Mouse (Mus musculus): ENCODE measurements around the gene Gpd2. TPM values are rescaled to one million over a fixed set of nuclear protein-coding genes. Genes with fewer than 3 reads are reported as not detected.

The Gpd2 gene
- polyA plus RNA-seq, 1 experiment from 2014 or later: 27.6 TPM

DNA sequence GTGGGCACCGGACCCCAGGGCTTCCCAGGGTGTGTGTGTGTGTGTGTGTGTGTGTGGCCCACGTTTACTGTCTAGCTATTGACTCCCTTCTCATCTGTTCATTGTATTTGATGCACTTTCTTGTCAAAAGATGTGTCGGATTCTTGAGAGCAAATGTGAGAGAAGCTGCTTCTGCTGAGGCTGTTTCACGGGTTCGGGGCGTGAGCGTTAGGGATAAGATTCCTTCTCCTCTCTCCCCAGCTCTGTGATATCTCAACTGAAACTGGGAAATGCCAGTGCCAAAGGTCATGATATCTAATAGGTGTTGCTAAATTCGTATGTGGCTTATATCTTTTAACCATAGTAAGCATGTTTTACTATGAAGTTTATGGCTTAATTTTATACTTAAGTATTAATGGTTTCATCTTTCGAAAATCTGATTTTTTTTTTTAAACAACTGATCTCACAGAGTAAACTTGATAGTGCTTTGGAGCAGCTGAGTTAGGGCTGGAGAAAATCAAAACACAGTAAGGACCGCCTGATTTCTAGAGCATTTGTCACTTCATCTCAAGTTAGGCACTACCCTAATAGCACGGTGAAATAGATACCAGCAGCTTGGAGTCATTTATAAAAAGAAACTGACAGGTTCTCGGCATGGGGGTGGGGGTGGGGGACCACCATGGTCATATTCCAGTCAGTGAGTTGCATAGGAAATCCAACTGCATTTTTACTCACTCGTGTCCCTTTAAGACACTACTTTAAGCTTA, 32.4 kb downstream of the Gpd2 start:
- H3K36me3 ChIP-seq: no peaks in the 10 kb centered on the region
- H3K4me3 ChIP-seq: no peak overlapping the region
- peaks cover 12% of the 10 kb centered on the region for H3K4me1 ChIP-seq
- no peaks in the 10 kb centered on the region for H3K27me3 ChIP-seq
- no peak overlapping the region for H3K9ac ChIP-seq (replicated peaks)
- no peak overlapping the region for H3K27ac ChIP-seq (replicated peaks)
- WGBS: 76% methylated on average over 13 of the region's 13 CpGs
- no peak overlapping the region for H3K4me2 ChIP-seq (replicated peaks)
- no peaks in the 10 kb centered on the region for H3K9me3 ChIP-seq
- no peak for ATAC-seq (replicated peaks)

DNA sequence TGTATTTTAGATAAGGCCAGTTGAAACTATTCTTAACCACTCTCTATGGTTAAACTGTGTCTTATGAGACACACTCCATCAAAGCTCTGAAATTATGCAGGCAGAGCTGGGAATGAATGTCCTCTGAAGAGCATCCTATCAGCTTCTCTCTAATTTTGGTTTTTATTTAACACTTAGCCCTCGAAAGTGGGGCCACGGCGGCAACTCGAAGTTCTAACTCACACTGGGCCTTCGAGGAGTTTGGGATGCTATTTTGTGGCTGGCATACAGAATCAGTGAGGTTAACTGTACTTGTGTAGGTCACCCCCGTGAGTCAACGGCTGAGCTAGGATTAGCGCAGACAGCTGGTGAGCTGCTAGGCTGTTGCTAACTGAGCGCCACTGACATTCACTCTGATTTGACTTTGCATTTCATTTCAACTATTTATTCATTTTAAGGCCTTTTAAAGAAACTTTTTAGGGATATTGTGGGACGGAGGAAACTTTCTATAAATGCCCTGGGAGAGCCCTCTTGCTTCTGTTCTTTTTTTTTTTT, 42.8 kb downstream of the Gpd2 start:
- WGBS: 85% methylated on average over 10 of the region's 10 CpGs
- Histone ChIP-seq H3K4me3 (no peak overlapping the region), H3K27ac (replicated peaks) (no peak overlapping the region), H3K36me3 (no peaks in the 10 kb centered on the region), H3K27me3 (no peaks in the 10 kb centered on the region), H3K9me3 (no peaks in the 10 kb centered on the region), H3K4me2 (replicated peaks) (no peak overlapping the region), H3K9ac (replicated peaks) (no peak overlapping the region), H3K4me1 (peaks cover 17% of the 10 kb centered on the region)
- no peak for ATAC-seq (replicated peaks)

DNA sequence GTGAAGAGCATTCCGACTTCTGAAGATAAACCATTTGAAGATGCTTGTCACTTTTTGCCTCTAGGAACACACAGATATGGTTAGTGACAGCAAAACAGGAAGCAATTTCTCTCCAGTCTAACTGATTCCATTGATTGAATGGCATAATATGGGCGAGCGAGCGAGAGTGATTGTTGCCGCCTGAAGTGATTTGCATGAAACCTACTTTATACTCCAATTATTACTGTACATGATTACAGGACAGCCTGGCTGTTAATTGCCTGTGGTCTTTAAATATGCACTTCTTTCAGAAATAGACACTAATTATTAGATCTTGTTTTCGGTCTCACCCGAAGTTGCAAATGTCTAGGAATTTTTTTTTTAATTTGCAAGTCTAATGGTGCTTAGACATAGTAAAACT, 46.4 kb downstream of the Gpd2 start:
- Histone ChIP-seq H3K9ac (replicated peaks) (no peak overlapping the region), H3K4me2 (replicated peaks) (peak overlapping the region; percentile 34), H3K9me3 (no peaks in the 10 kb centered on the region), H3K27ac (replicated peaks) (0 out of 2 replicates have a peak overlapping the region, but pooled peaks have one; percentile 43), H3K27me3 (no peaks in the 10 kb centered on the region), H3K36me3 (no peaks in the 10 kb centered on the region), H3K4me1 (peaks cover 17% of the 10 kb centered on the region), H3K4me3 (0 out of 2 replicates have a peak overlapping the region, but pooled peaks have one; percentile 5)
- 27% methylated on average over 7 of the region's 7 CpGs for WGBS
- peak; percentile 86 for ATAC-seq (replicated peaks)

DNA sequence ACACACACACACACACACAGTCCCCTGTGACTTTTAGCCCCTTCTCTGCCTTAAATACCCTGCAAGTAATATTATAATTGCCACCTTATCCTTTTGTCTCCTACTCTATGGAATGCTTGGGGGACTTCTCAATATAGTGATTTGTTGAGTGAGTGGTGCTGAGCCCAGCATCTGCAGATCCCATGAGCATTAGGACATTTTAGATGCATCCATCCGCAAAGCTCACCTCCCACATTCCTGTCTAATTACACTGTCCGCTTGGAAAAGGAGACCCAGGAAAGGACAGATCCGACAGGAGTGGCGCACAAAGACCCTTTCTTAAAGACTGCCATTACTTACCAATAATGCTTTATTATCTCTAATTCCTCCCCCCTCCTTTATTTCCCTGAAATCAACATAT, 47.8 kb downstream of the Gpd2 start:
- H3K9ac ChIP-seq (replicated peaks): no peak overlapping the region
- no peak overlapping the region for H3K4me2 ChIP-seq (replicated peaks)
- no peaks in the 10 kb centered on the region for H3K36me3 ChIP-seq
- H3K4me1 ChIP-seq: peaks cover 17% of the 10 kb centered on the region
- no peaks in the 10 kb centered on the region for H3K9me3 ChIP-seq
- no peaks in the 10 kb centered on the region for H3K27me3 ChIP-seq
- ATAC-seq (replicated peaks): no peak
- 54% methylated on average over 4 of the region's 4 CpGs for WGBS
- H3K27ac ChIP-seq (replicated peaks): no peak overlapping the region
- no peak overlapping the region for H3K4me3 ChIP-seq

DNA sequence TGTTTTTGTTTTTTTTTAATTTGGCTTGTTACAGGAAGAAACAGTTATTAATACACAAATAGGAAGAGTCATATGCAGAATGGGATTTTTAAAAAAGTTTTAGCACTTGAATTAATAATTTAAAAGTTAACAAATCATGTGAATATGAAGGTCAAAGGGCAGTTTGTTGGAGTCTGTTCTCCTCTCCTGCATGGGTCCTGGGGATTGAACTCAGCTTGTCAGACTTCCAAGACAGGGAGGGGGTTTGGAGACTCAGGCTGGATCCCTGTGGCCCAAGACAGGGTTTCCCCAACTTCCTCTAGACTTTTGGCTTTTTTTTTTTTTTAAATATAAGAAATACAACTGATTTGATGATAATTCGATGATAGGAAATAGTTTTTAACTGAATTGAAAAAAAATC, 50.6 kb downstream of the Gpd2 start:
- ATAC-seq (replicated peaks): no peak

DNA sequence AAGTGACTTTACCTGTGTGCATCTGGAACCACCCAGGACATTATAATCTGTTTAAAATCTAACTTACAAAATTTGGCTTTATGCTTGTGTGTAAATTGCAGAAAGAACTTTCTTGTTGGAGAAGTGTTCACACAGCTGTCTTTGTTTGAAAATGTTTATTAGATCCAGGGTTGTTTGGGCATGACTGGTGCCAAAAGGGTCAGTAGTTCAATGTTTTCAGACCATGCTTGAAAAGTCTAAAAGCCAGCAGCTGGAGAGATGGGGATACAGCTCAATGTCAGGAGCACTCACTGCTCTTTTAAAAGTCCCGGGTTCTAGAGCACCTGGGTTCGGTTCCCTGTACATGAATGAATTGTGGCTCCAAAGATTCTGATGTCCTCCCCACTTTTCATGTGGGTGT, 56.1 kb downstream of the Gpd2 start:
- H3K4me2 ChIP-seq (replicated peaks): no peak overlapping the region
- H3K9me3 ChIP-seq: no peaks in the 10 kb centered on the region
- no peaks in the 10 kb centered on the region for H3K4me1 ChIP-seq
- no peak overlapping the region for H3K4me3 ChIP-seq
- no peak for ATAC-seq (replicated peaks)
- no peak overlapping the region for H3K9ac ChIP-seq (replicated peaks)
- H3K36me3 ChIP-seq: no peaks in the 10 kb centered on the region
- H3K27me3 ChIP-seq: no peaks in the 10 kb centered on the region
- WGBS: 95% methylated on average over 2 of the region's 2 CpGs
- H3K27ac ChIP-seq (replicated peaks): no peak overlapping the region

More for the DNA sequence above, 50.6 kb downstream of the Gpd2 start:
- Histone ChIP-seq H3K4me1 (peaks cover 17% of the 10 kb centered on the region), H3K9me3 (no peaks in the 10 kb centered on the region), H3K27ac (replicated peaks) (no peak overlapping the region), H3K27me3 (no peaks in the 10 kb centered on the region), H3K4me3 (no peak overlapping the region), H3K9ac (replicated peaks) (no peak overlapping the region), H3K36me3 (no peaks in the 10 kb centered on the region), H3K4me2 (replicated peaks) (no peak overlapping the region)
- WGBS: 100% methylated on average over 1 of the region's 1 CpGs

DNA sequence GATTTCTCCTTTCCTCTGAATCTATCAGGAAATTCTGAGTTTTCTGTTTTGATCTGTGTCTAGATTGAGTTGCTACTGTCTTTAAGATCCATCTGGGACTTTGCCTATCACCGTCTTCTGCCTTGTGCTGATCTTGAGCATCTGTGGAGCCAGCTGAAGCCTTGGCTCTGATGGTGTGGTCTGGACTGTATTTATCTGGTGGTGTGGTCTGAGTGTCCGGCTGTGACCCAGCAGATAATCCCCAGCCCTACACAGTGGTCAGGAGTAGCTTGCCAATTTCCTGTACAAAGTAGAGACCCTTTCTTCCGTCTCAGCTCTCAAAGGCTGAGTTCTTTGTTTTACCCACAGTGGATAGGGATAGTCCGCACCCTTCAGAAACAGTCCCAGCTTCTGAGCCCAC, 58.6 kb downstream of the Gpd2 start:
- Histone ChIP-seq H3K9ac (replicated peaks) (no peak overlapping the region), H3K27ac (replicated peaks) (no peak overlapping the region), H3K36me3 (no peaks in the 10 kb centered on the region), H3K9me3 (no peaks in the 10 kb centered on the region), H3K4me2 (replicated peaks) (no peak overlapping the region), H3K4me3 (no peak overlapping the region), H3K27me3 (no peaks in the 10 kb centered on the region), H3K4me1 (no peaks in the 10 kb centered on the region)
- ATAC-seq (replicated peaks): no peak
- 72% methylated on average over 4 of the region's 4 CpGs for WGBS

DNA sequence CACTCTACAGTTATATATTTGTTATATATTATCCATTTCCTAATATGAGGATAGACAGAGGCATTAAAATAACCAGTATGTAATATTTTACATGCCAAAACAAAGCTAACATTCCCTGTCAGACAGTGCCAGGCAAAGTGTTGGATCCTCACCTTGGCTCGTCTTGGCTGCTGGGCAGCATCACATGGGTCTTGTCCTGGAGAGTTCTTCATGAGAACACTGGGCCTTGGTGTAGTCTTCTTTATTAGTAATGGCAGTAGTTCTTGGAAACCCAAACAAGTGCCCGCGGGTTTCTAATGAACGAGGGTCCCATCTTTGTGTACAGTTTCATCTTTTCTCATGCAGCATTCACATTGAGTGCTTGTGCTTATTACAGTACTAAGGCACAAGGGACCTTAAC, 59.8 kb downstream of the Gpd2 start:
- WGBS: 91% methylated on average over 4 of the region's 4 CpGs
- H3K27me3 ChIP-seq: no peaks in the 10 kb centered on the region
- ATAC-seq (replicated peaks): no peak

DNA sequence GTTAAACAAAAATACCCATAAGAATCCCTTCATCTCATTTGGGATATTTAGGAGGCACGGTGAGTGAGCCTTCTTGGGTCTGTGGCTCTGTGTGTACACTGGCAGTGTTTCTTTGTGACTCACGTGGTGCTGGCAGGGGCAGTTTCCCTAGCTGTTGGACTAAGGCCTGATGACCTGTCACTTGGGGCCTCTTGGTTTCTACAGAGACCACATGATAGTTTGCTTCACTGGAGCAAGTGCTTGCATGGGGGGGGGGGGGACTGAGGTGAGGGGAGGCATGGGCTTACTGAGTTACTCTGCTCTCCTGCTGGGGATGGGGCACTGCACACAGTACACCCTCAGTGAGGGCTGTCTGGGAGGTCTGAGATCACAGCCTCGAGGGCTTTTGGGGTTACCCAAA, 64.1 kb downstream of the Gpd2 start:
- H3K4me2 ChIP-seq (replicated peaks): no peak overlapping the region
- no peak overlapping the region for H3K4me3 ChIP-seq
- H3K36me3 ChIP-seq: no peaks in the 10 kb centered on the region
- peaks cover 12% of the 10 kb centered on the region for H3K4me1 ChIP-seq
- H3K9ac ChIP-seq (replicated peaks): no peak overlapping the region
- WGBS: 35% methylated on average over 3 of the region's 3 CpGs
- no peak overlapping the region for H3K27ac ChIP-seq (replicated peaks)
- ATAC-seq (replicated peaks): 0 out of 2 replicates have a peak, but pooled peaks have one; percentile 43
- H3K27me3 ChIP-seq: no peaks in the 10 kb centered on the region
- H3K9me3 ChIP-seq: no peaks in the 10 kb centered on the region

More for the DNA sequence above, 59.8 kb downstream of the Gpd2 start:
- Histone ChIP-seq H3K36me3 (no peaks in the 10 kb centered on the region), H3K4me2 (replicated peaks) (no peak overlapping the region), H3K9ac (replicated peaks) (no peak overlapping the region), H3K9me3 (no peaks in the 10 kb centered on the region), H3K4me3 (no peak overlapping the region), H3K4me1 (no peaks in the 10 kb centered on the region), H3K27ac (replicated peaks) (no peak overlapping the region)

DNA sequence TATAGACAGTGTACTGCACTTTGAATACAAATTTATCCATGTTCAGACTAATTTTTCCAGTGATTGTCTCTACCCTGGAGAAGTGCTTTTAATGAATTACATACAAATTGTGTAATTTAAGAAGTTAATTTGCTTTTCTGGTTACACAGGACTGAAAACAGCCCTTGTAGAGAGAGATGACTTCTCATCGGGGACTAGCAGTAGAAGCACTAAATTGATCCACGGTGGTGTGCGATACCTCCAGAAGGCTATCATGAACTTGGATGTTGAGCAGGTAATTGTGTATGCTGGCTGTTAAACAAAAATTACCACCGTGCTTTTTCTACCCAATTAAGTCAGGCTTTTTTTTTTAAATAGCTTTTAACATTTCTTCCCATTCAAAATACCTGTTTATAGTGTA, 66.8 kb downstream of the Gpd2 start:
- no peaks in the 10 kb centered on the region for H3K27me3 ChIP-seq
- no peak overlapping the region for H3K4me3 ChIP-seq
- no peaks in the 10 kb centered on the region for H3K9me3 ChIP-seq
- H3K4me2 ChIP-seq (replicated peaks): no peak overlapping the region
- 60% methylated on average over 4 of the region's 4 CpGs for WGBS
- no peak overlapping the region for H3K9ac ChIP-seq (replicated peaks)
- no peak for ATAC-seq (replicated peaks)
- no peak overlapping the region for H3K27ac ChIP-seq (replicated peaks)
- H3K36me3 ChIP-seq: no peaks in the 10 kb centered on the region
- H3K4me1 ChIP-seq: peaks cover 12% of the 10 kb centered on the region

DNA sequence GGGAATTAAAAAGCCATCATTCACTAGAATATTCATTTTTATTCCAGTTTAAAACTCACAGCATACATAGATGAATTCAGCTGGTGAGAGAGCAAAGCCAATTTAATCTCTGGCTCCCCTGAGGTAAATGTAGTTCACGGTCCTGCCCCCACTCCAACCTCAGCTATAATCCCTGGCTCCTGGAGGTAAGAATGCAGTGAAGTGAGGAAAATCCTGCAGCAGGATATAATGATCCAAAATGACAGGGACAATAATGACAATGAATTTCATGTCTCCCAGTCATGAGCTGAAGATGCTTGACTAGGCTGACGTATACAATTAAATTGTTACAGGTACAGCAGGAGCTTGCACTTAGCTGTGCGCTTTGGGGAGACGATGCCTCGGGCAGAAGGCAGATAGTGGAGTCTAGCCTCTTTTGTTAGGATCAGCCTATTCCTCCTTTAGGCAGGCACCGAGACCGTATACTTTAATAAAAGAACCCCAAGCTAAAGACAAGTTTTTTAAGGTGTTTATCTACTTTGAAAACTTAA, 74.9 kb downstream of the Gpd2 start:
- H3K9me3 ChIP-seq: no peaks in the 10 kb centered on the region
- ATAC-seq (replicated peaks): no peak
- H3K27me3 ChIP-seq: no peaks in the 10 kb centered on the region
- no peaks in the 10 kb centered on the region for H3K4me1 ChIP-seq
- H3K4me2 ChIP-seq (replicated peaks): no peak overlapping the region
- H3K36me3 ChIP-seq: no peaks in the 10 kb centered on the region
- no peak overlapping the region for H3K9ac ChIP-seq (replicated peaks)
- H3K27ac ChIP-seq (replicated peaks): no peak overlapping the region
- no peak overlapping the region for H3K4me3 ChIP-seq
- WGBS: 63% methylated on average over 7 of the region's 7 CpGs

DNA sequence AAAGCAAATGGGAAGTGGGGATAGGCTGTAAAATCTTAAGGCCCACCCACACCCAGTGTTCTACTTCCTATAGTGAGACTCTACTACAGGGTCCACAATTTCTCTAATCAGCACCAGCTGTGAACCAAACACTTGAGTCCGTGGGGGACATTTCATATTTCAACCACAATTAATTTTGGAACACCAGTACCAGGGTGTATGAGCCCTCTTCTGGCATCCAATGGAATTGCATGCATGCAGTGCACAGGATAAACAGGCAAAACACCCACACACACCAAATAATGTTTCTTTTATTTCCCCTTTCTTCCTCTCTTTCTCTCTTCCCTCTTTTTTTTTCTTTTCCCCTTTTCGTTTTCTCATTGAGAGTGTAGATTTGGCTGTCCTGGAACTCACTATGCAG, 78.6 kb downstream of the Gpd2 start:
- no peak for ATAC-seq (replicated peaks)
- H3K4me1 ChIP-seq: no peaks in the 10 kb centered on the region
- no peak overlapping the region for H3K4me3 ChIP-seq
- WGBS: 56% methylated on average over 2 of the region's 2 CpGs
- H3K27ac ChIP-seq (replicated peaks): no peak overlapping the region
- H3K36me3 ChIP-seq: no peaks in the 10 kb centered on the region
- no peak overlapping the region for H3K9ac ChIP-seq (replicated peaks)
- no peaks in the 10 kb centered on the region for H3K9me3 ChIP-seq
- H3K4me2 ChIP-seq (replicated peaks): no peak overlapping the region
- no peaks in the 10 kb centered on the region for H3K27me3 ChIP-seq
